Mouse (Mus musculus) retina, postnatal 1 day (tissue): ENCODE measurements at regions not wholly inside any gene's neighbourhood (a gene's known extent, or its start where the extent isn't known, plus 50 kb on each side); places are given as distances from the start of the nearest gene placed in this dataset.

Source experiments
- DNase-seq: peaks from one replicate; pipeline ENCODE4 v3.0.0-alpha.2; 2012

DNA sequence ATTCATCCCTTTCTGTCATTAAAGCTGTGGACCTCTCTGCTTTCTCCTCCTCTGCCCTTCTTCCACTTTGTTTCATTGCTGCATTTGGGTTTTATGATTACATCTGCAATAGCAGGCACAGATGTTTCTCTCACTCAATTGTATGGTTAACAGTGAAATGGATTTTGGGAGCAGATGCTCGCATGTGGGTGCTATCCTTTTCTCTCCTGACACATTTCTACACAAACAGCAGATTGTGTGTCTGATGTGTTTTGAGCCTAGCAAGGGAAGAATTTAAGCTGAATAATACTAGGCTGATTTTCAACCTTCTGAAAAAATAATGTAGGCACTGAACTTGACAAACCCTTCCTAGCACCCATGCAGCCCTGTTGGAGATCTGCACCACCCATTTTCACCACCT lies 56.9 kb upstream of the Ldoc1 start:
- no peak for DNase-seq

- peak; percentile 12 for DNase-seq
These were observed 56.2 kb upstream of the Ldoc1 start for GRCm38 (mm10) chrX:61653077-61653476.
